Mouse (Mus musculus) frontal cortex, postnatal 14 days (tissue): Measurements from ENCODE around the gene Gm45021.

Experiments used
- DNase-seq, 2 experiments: peaks; one replicate each; pipeline ENCODE4 v3.0.0; 2022; ENCODE audit warnings: low spot score in 2 of 2

The Gm45021 gene

DNA sequence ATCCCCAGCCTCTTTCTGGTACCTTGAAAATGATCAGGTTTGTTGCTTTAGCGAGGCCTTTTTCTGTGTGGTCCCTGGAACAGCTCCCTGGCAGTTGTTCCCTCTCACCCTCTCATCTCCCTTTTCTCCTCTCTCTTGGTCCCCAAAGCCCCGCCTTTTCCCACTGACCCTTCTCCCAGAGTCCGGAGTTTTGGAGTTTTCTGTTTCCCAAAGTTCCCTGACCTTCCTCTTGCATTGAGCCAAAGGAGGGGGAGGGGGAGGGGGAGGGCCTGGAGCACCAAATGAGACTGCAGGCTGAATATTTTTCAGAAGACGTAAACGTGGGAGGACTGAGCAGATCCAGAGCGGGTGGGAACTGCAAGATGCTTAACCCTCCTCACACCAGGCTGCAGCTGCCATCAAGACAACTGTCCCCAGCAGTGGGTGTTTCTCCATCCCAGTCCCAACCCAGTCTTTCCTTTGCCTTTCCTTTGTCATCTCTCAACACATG is 16.8 kb upstream of the Gm45021 start, which contains the start of gene Rarres2:
Gene Rarres2 (minus strand): TSS at position 218 of the 490 bp plus-strand sequence.
- no peak for DNase-seq

DNA sequence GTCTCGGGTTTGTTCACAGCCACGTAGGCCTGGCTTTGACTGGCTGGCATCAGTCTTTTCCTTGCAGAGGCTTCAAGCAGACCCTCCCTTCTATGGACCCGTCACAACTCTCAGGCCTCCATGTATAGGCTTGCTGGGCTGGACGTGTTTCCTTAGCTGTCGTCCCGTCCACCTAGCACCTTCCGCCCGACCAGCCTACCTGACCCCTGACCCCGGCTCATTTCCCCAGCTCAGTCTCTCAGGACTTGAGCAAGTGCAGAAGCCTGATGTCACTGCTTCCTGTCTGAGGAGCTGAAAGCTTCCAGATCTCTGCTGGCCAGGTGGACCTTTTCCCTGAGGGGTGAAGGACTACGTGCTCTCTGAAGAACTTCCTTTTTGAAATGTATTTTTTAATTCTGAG is 16.1 kb upstream of the Gm45021 start:
- no peak for DNase-seq

DNA sequence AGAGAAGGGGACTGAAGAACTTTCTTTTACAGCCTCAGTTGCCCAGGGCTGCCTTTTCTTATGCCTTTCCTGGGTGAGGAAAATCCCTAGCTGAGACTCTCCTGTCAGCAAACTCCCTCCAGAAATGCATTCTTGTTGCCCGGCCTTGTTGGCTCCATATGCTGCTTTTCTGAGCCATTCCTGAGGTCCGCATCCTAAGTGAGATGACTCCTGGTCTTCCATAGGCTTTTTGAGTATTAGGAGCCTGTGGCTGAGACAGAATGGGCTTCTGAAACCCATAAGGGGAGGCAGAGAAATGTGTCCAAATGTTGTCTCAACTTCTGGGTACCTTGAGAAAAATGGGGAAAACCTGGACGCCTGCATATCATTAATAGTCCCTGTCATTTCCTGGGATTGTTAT is 15.4 kb upstream of the Gm45021 start:
- DNase-seq, result no peak

DNA sequence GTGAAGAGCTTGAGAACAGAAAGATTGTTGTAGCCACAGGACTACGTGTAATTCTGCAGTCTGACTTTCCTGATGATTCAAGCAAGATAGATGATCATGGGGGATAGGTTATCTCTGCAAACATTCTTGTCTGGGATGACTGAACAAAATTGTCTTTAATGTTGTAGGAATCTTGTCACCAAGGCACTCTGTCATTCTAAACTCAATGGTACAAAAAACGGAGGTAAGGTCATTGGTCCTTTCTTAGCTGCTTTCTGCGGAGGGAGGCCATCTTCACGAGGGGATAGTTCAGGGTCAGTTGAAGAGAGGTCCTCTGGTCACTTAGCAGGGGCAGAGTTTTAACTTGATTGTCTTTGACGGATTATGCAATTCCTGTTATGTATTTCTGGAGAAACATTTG is 10.7 kb upstream of the Gm45021 start:
- no peak for DNase-seq

DNA sequence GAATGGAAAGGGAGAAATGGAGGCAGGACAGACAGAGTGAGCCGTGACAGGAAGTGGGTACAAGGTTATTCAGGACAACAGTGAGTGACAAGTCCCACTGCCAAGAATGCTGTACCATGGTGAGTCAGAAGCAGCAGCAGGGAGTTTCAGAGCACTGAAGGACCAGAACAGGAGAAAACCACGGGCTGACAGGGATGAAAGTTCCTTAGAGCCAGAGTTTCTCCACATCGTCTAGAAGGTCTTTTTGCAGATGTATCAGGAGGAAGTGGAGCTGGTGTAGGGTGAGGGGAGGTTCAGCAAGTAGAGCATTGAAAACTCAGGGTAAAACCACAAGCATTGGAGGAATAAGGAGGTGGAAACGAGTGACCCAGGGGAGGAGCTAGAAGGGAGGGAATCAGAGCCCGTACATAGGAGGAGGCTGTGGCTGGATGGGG is 10.2 kb upstream of the Gm45021 start:
- DNase-seq, result no peak

DNA sequence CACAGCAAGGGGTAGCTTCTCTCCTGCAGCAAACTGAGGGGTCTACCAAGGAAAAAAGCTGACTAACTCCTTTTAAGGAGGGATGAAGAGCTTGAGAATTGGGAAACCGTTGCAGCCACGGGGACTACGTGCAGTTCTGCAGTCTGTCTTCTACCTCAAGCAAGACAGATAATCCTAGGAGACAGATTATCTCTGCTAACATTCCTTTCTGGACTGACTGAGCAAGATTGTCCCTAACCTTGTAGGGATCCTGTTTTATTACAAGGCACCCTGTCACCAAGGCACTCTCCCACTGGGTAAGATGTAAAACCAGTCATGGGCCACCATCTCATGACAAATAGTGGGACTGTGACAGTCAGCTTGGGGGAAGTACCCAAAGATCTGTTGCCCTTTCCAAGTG is 8.2 kb upstream of the Gm45021 start:
- DNase-seq, result no peak

DNA sequence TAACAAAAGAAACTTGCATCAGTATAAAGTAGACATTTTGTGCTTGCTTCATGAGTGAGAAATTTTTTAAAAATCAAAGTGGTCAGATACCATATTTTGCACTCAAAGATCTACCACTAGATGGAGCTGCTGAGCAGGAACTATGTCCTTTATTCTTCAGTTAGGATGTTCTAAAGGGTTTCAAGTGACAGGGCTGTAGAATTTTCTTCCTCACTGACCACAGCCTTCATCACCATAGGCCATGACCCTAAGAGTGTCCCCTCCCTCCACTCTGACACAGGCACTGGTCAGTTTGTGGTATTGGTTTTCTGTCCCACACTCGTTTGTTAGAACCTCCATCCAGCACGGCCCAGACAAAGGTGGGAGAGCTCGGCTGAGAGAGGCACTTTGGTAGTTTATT is 7.4 kb upstream of the Gm45021 start:
- DNase-seq, result no peak

DNA sequence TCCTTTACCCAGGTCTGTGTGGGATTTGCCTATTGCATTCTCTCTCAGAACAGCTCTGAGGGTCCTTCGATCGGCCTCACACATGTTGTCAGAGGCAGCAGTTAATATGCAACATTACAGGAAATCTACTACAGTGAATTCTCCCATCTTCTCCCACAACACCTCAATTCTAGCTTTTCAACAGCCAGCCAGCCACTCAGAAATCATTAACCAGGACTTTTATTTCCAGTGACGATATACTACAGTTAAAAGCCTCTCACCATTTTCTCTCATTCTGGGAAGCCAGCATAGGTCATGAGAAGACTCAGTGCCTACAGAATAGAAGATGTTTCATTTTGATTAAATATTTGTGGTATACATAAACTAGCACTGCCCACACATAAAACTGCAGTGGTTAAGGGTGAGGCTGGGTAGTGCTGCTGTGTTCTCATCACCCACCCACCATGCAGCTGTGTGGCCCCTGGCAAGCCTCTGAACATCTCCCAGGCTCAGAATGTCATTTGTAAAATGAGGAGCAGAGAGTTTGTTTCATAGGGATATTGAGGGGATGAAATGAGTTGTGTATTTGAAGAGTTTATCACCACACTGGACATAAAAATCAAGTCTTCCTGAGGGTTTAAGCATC is 1.9 kb downstream of the Gm45021 start:
- DNase-seq, result no peak

DNA sequence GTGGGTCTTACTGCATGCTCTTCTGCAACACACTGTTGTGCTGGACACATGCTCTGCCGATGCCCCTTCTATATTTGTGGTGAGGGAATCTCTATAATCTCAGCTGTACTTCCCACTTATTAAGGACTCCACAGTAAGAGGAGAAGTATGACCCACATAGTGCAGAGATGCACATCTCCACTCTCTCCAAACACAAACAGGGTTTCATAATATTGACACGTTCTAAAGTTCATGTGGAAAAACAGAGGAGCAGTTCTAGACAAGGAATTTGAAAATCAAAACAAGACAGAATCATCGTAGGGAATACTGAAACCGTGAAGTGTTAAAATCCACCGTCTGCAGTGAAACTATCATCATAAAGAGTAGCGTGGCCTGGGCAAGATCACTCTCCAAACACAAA is 2.5 kb downstream of the Gm45021 start:
- DNase-seq, result no peak

DNA sequence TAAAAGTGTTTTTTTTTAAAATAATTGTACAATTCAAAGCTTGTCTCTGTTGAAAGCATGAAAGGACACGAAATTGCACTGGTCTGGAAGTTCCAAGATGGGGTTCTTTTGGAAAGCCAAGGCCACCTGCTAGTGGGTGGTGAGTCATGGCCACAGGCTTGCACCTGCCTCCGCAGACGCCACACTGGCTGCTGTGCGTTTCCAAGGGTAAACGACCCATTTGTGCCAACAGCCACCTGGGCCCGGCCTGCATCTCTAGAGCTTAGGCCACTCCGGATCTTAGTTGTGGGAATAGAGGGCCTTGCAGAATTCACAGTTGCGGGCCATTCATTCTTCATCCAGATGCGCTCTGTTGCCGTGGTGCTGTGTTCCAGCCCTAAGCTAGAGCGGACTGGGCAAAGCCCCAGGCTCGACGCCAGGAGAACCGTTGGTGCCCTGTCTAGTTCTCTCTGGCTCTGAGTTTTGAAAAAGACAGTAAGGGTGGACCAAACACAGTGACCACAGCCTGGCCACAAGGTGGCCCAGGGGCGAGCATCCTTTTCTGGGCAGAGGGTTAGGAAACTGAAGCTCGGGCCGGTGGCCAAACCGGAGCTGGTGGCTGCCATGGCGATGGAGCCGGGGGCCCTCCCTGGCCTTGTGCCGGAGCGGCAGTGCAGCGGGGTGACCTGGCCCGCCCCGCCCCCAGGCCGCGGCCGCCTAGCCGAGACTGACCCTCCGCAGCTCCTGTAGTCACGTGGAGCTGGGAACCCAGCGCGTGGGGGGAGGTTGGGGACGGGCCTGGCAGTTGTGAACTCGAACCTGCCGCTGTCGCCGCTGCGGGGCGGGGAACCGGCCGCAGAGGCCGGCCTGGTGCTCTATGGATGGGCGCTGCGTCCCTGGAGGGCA is 4.0 kb downstream of the Gm45021 start, which contains the start of the genes Repin1 and Gm44965:
Gene Repin1 (plus strand): TSS at position 726 of the 885 bp plus-strand sequence.
Gene Gm44965 (plus strand): TSS at position 784 of the 885 bp plus-strand sequence.
- peak; percentile 87 to 88 for DNase-seq

DNA sequence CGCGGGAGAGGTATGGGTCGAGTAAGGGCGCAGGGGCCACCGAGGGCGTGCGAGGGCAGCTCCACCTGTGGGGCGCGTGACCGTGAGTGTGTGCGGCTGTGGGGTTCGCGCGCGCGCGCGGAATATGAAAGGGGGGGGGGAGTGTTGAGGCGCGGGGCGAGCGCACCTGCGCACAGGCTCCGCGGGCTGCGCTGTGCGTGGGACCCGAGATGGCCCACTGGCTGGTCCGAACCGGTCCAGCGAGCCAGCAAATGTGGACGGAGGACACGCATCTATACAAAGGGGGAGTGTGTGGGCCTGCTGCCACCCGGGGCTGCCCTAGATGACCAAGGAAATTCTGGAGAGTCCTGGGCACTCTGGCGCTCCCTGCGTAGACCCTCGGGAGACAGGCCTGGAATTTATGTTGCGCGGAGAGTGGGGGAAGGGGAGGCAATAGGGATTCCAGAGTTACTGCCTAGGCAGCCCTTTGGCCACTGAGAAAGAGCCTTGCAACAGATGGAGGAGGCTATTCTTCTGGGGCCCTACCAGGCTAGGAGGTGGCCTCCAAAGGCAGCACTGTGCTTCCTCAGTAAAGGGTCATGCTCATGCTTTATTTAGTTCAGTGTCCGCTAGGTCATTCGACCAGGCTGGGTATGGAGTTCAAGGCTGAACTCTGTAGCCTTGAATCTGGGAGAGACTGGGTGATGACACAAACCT is 4.8 kb downstream of the Gm45021 start:
- peak; percentile 45 to 59 for DNase-seq

DNA sequence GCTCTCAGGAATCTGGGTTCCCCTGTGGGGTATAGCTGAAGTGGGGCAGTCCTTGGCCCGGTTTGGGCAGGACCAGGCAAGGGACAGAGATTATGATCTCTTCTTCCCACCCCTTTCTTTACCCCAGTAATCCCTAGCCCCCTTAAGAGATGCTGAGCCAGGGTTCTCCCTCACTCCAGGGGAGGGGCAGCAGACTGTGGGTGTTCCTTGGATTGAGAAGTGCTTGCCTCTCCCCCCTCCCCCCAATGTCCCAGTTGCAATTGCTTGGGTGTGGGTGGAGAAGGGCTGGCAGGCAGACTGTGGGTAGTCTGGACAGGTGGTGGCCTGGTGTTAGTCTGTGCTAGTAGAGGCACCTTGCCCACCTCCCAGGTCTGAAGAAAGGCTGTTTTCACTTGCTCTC is 5.9 kb downstream of the Gm45021 start:
- DNase-seq, result no peak

DNA sequence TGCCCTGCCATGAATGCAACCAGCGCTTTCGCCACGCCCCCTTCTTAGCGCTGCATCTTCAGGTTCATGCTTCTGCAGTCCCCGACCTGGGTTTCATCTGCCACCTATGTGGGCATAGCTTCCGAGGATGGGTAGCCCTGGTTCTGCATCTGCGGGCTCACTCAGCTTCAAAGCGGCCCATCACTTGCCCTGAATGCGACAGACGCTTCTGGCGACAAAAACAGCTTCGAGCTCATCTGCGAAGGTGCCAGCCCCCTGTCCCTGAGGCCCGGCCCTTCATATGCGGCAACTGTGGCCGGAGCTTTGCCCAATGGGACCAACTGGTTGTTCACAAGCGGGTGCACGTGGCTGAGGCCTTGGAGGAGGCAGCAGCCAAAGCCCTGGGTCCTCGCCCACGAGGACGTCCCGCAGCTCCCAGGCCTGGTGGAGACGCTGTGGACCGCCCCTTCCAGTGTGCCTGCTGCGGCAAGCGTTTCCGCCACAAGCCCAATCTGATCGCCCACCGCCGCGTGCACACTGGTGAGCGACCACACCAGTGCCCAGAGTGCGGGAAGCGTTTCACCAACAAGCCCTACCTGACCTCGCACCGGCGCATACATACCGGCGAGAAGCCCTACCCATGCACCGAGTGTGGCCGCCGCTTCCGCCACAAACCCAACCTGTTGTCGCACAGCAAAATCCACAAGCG is 7.3 kb downstream of the Gm45021 start:
- no peak for DNase-seq

DNA sequence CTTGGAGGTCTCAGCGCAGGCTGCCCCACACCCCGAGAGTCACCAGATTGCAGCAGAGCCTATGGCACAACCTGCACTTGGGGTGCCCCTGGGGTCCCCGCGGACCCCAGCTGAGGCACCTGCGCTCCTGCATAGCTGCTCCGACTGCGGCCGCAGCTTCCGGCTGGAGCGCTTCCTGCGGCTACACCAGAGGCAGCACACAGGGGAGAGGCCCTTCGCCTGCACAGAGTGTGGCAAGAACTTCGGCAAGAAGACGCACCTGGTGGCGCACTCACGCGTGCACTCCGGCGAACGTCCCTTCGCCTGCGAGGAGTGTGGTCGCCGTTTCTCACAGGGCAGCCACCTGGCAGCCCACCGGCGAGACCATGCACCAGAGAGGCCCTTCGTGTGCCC is 7.8 kb downstream of the Gm45021 start:
- no peak for DNase-seq

DNA sequence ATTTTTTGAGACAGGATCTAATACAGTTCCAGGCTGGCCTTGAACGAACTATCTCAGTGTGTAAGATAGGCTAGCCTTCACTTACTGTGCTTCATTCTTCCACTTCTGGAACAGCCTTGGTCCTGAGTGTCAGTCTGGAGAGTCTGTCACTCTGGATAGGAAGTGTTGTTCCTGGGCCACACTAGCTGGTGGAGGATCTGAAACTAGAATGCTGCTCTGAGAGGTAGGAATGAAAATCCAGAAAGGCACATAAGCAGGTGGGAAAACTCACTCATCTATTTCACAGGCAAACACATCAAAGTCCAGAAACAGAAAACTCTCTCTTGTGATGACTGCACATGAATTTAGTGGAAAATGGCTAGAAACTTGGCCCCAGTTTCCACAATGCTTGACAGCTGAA is 11.2 kb downstream of the Gm45021 start:
- DNase-seq, result no peak

DNA sequence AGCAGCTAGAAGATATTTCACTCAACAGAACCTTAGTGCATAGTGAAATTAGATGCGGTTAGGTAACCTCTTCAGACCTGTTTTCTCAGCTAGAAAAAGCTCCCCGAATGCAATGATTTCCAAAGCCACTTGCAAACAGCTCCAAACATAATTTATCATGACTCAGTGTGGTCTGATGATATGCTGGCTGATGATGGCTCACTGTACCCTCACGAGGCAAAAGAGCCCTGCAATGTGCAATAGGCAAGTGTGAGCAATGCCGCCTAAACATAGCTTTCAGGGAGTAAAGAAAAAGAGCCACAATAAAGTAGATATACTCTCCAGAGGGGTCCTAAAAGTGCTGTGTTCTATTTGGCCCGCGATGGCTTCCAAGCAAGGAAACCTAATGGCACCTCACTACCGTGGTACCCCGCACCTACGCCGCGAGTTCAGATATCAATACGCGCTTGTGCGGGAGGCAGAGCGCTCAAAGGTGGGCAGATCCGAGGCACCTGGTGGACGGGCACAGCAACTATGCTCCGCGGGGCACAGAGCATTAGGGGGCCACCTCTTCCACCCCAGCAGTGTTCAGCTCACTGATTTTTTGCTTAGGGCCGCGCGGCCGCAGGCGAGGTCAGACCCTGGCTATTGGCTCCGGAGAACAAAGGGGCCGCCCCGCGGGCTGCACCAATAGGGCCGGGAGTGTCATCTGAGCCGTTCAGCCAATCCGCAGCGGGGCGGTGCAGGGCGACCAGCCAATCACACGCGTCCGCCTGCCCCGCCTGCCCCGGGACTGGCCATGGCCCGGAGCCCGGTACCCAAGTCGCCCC is 12.1 kb downstream of the Gm45021 start, which contains the start of gene Zfp775:
Gene Zfp775 (plus strand): TSS at position 793 of the 809 bp plus-strand sequence.
- DNase-seq, result peak; percentile 90 to 95

DNA sequence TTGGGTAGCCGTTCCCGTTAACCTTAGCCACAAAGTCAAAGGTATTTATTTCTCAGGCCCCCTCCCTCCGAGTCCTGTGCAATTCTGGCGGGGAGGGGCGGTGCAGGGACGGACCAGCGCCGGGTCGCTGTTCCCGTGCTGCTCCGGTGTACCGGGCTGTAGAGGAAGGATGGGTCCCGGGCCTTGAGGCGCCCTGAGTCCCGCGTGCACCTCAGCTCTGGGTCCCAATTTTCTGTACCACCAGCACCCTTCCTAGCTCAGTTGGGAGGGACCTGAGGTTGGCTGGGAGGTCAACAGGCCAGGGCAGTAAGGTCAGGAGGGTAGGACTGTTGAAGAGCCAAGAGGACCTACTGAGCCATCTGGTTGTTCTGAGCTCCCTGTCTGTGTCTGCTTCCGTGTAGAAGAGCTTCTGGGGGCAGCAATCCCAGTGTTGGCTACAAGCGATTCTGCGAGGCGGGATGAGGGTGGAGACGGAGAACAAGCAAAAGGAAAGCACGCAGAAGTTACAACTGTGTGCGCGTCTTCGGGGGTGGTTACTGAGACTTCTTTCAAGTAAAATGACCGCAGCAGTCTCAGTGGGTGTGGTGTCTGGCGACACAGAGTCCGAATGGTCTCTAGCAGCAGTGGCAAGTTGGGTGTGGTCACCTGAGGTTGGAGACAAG is 12.8 kb downstream of the Gm45021 start:
- peak in 1 of 2 experiments; percentile 33 for DNase-seq

DNA sequence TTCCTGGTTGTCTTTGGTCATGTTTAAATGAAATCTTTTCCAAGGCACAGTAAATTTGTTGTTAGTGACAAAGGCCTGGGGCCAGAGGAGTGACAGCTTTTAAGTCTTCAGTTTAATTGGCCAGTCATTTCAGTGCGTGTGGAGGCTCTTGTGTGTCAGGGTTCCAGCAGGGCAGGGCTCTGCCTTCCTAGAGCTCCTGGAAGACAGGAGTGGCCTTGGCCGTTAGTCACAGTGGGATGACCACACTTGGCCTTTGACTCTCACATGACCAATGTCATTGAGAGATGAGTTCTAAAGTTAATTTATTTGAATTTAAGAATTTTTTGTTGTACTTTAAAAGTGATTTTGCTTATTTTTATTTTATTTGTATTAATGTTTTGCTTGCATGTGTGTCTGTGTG is 18.7 kb downstream of the Gm45021 start:
- DNase-seq, result no peak

DNA sequence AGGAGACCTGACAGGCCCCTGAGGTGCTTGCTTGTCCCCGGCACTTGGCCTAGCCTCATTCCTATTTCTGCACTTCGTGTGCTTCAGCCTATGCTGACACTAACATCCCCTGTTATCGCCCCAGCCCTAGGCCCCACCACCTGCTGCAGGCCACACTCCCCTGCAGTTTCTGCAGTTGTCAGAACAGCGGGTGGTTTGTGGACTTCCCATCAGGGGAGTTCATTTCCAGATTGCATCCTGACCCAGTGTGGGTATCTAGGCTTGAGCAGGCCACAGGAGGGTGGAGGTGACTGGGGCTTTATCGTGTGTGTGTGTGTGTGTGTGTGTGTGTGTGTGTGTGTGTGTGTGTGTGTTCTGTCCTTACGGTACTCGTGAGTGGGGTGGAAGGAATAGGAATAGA is 20.1 kb downstream of the Gm45021 start:
- no peak for DNase-seq

DNA sequence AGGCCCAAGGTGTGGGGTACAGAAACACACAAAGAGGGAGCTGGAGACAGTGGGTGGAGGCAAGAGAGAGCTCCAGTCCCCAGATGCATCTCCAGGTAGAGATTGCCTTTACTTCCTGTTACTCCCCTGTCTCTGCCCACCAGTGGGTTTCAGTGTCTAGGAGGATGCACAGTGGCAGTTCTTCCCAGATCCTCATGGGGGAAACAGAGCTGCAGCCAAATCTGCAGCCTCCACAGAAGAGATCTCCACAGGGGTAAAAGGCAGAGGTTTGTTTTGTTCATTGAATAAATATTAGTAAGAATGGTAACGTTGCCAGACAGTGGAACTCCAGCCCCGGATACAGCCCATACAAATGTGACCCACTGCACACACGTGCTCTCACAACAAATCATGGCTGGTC is 21.2 kb downstream of the Gm45021 start:
- no peak for DNase-seq
